Mouse (Mus musculus): Measurements from ENCODE around the gene AC131692.1.

GRCm38 (mm10) chr19:6047154-6047898 lies 46.9 kb upstream of the AC131692.1 start:
- TF ChIP-seq CTCF (IDR thresholded peaks at IDR 0.05; ENCODE audit: low read depth, low read length): no peak
- no peak for TF ChIP-seq POLR2A (IDR thresholded peaks at IDR 0.05; ENCODE audit: insufficient read depth, low read length)
- TF ChIP-seq EP300 (IDR thresholded peaks at IDR 0.05; ENCODE audit: insufficient read depth, low read depth, low read length): no peak

Measured in ES-Bruce4 (cell line).